Mouse (Mus musculus): ENCODE measurements around the gene Tsks.

- no peak for TF ChIP-seq CTCF (IDR thresholded peaks at IDR 0.05; ENCODE audit: insufficient read depth, low read depth, low read length)
- no peak for TF ChIP-seq POLR2A (IDR thresholded peaks at IDR 0.05; ENCODE audit: insufficient read depth, low read depth, low read length)
These were observed 24.8 kb upstream of the Tsks start for GRCm38 (mm10) chr7:44918219-44918618.
